Mouse (Mus musculus): ENCODE results near the gene Mthfd2.

Gene Mthfd2

GRCm38 (mm10) chr6:83265653-83266052, 60.1 kb downstream of the Mthfd2 start:
- DNase-seq = no peak

GRCm38 (mm10) chr6:83265253-83265652, 60.5 kb downstream of the Mthfd2 start:
- no peak for DNase-seq

- DNase-seq = no peak
Observed at GRCm38 (mm10) chr6:83264516-83264915, 61.2 kb downstream of the Mthfd2 start.
